Mouse (Mus musculus) heart, postnatal 0 days (tissue): ENCODE data around the gene Krtap4-2.
"Not testable (repeated sequence)": the region's sequence is repeated elsewhere in the genome, so short reads cannot be mapped to it uniquely, and the experiment has no call there.

Experiments used
- CTCF ChIP-seq: IDR thresholded peaks from 2 replicates; pipeline ENCODE4 v1.5.1; 2016; ENCODE audit warnings: antibody characterized with exemption, control low read depth, low read depth
- EP300 ChIP-seq: IDR thresholded peaks from 2 replicates; pipeline ENCODE4 v1.6.1; 2016; ENCODE audit warnings: antibody characterized with exemption, low read depth

DNA sequence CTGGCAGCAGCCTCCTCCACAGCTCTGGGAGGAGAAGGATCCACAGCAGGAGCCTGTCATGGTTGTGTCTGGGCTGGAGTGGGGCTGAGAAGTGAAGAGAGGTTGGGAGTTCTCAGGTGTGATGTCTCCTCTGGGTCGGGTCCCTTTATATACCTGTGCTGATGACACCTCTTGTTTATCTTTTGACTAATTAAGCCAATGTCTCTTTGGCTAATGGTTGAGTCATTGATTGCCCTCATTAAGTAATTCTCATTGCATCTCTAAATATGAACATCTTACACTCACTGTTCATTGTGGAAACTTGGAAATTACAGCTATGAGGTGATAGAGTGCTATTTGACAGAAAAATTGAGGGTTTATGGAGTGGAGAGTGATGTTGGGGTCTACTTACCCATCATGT lies 31.7 kb downstream of the Krtap4-2 start, which contains the start of gene Gm11938:
- not testable (repeated sequence) for TF ChIP-seq CTCF, EP300
